Mouse (Mus musculus) erythroblast, adult 5-6 weeks (primary cell): Measurements from ENCODE around the gene Tent4b. TPM values are rescaled to one million over a fixed set of nuclear protein-coding genes. Genes with fewer than 3 reads are reported as not detected.
A peak's percentile ranks its signal among the peaks of the same experiment; 100 is the strongest.

Experiments
- ATAC-seq: replicated peaks from 2 replicates; pipeline ENCODE4 v1.8.0; 2016; ENCODE audit warnings: moderate number of reproducible peaks, mild to moderate bottlenecking, moderate TSS enrichment, inconsistent platforms; ENCODE audit not compliant: poor library complexity, low FRiP score, severe bottlenecking
- total RNA-seq, 2 experiments: library from RNA; stranded (forward) in 1 of 2; stranded (reverse) in 1 of 2; fragments of 150-400 nt in 1 of 2; fragments of 200-764, 138-1000 nt in 1 of 2; gene quantifications; 2 replicates each; pipeline versions ENCODE4 v1.2.3 to v1.2.4; 2015 to 2017; ENCODE audit warnings: low replicate concordance in 2 of 2

Gene Tent4b
- total RNA-seq, 2 experiments from 2014 or later: 12.3 to 15.5 TPM

DNA sequence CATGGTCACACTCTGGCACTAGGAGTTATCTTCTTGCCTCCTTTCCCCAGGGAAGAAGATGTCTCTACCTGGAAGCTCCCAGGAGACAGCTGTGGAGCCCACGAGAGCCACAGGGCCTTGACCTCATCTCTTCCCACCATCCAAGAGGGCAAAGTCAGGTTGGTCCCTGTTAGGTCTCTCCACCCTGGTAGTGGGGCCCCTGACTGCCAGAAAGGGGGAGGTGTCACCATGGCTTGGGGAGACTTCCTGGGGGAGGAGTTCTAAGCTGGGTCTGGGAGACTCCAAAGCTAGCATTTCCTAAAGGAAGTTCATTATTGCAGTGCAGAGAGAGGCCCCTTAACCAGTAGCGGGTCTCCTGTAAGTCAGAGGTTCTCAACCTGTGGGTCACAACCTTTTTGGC is 96.0 kb downstream of the Tent4b start:
- ATAC-seq: no peak

DNA sequence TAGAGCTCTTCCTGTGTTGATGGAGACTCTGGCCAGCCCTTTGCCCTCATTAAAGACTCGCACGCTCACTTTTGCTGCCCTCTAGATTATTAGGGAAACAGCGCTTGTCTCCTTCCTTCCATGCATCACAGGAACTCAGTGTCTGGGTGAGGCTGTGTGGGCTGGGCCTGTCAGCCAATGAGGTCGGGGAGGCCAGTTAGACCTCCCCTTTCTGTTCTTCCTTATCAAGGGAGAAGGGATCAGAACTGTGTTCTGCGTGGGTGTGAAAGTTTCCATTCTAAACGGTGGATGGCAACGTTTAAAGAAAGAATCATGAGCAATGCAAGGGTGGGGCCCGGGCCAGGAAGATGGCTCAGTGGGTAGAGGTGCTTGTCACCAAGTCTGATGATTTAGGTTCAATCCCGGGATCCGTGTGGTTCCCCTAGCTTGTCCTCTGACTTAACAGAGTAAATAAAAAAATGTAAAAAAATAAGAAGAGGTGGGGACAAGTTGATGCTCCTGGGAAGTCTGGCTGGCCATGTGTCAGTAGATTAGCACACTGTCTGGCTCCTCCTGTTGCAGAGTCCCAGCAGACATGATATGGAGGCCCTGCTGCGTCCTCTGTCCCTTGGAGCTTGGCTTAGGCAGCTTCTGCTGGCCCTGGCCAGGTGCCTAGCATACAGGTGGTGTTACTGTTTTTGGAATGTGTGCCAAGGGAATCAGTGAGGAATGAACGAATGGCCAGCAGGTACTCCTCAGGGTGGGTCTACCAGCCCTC is 99.1 kb downstream of the Tent4b start:
- peak; percentile 54 for ATAC-seq

DNA sequence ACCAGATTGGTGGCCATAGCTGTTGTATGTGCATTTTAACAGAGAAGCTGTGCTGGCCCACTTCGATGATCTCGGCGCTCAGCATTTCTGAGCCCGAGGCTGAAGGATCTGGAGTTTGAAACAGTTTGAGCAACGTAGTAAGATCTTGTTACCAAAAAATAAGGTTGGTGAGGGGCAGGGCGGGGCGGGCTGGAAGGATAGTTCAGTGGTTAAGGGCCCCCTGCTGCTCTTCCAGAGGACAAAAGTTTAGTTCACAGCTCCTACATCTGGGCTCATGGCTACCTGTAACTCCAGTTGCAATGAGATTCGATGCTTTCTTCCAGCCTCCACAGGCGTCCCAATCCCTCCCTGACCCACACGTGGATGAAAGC is 99.7 kb downstream of the Tent4b start:
- no peak for ATAC-seq

DNA sequence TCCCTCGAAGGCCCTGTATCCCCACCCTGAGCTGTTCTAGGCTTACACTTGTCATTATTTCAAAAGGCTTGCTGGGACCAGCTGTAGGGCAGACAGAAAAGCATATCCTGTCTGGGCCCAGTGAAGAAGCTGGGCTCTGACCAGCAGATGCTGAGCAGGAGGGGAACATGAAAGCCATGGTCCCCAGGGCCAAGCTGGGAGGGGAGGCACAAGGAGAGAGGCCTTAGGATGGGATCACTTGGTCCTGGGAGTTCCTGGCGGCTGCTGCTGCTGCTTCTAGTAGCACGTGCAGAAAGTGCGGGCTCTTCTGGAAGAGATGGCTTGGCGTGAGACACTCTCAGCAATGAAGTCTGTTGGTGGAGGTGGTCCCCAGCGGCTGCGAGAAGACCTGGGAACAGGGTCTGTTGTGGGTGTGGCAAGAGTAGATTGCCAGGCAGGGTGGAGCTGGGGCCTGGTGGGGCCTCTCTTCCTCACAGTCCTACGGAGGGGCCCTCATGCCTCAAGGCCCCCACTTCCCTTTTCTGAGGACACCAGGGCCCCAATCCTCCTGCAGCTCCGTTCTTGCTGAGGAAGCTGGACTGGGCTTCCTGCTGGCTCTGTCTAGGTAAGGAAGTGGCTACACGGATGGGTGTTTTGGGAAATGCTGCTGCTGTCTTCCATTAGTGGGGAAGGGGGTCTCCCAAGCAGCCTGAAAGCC is 101.0 kb downstream of the Tent4b start:
- peak; percentile 31; the same call in 1 of the 2 replicates for ATAC-seq

DNA sequence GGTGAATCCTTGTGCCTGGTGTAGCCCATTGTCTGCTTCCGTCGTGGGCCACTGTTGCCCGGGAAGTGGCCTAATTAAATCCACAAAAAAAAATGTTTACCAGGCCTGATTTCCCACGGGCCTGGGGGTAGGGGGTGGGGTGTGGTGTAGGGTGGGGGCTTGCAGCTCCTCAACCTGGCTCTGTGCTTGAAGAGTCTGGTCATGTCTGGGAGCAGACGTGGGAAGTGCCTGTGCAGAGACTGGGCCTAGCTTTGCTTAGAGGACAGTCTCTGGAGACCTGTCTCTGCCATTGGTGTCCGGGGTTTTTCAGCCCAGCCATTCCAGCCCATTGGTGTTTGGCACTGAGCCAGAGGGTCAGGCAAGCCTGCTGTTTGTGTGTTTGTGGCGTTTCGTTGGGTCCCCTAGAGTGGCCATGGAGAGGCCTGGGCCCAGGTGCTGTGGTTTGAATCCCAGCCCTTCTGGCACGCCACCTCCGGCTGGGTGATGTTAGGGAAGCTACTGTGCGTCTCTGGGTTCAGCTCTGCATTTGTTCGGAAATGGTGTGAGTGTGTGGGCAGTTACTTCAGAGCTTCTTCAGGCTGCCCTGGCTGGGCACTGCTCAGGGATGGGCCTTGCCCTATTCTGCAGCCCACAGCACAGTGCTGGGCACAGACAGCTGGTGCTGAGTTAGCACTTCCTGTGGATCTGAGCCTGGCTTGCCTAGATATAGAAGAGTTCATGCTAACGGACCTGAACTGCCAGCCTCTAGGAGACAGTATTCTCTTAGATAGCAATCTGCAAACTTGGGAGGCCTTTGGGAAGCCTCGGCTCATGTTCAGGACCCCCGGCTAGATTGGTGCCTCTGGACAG is 102.8 kb downstream of the Tent4b start:
- no peak for ATAC-seq

DNA sequence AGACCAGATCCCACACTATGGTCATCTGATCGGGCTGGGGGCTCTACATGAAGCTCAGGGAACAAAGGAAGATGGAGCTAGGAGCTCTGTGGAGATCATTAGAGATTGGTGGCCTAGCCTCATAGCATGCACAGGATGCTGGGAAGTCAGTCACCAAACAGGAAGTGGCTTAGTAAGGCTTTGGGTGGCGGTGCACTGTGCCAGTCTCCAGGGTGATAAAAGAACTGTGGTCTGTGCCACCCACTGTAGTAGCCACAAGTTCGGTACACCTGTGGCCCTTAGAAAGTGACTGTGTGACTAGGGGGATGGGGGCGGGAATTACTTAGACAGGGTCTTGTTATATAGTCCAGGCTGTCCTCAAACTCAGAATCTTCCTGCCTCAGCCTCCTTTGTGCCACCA is 106.8 kb downstream of the Tent4b start:
- ATAC-seq: no peak

DNA sequence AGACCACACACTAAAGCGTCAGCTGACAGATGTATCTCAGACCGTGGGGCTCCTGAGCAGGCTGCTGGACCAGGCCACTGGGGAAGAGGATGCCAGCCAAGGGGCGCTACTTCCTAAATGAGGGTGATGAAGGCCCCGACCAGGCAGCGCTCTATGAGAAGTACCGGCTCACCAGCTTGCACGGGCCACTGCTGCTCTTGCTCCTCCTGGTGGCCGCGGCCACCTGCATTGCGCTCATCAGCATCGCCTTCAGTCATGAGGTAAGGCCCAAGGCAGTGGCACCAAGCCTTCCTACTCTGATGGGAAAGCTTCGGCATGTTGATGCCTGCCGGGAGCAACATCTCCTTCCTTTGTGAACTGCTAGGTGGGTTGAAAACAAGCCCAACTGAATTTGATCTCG is 107.5 kb downstream of the Tent4b start:
- ATAC-seq: no peak

DNA sequence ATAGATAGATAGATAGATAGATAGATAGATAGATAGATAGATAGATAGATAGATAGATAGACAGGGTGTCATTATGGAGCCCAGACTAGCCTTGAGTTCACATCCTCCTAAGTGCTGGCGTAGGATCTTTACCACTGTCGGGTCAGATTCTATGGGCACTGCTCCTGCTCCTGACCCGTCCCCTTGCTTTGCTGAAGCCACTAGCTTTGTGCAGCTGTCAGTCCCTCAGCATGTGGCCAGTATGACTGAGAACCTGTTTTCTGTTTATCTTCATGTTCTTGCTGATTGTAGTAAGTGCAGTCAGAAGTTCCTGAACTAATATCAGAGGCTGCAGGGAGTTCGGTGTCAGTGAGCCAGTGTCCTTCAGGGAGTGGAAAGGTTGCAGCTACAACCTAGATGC is 108.7 kb downstream of the Tent4b start:
- no peak for ATAC-seq

Other genes starting within 250 kb of the Tent4b start
- gene Zfp423, start 239.6 kb upstream of the Tent4b start, total RNA-seq (2015; ENCODE audit: low replicate concordance): not detected in 2 replicates
- gene Zfp423, start 239.6 kb upstream of the Tent4b start, total RNA-seq (2017; ENCODE audit: low replicate concordance): 3.2 TPM in 1 of 2 replicates, not detected in the other
- gene Cnep1r1, start 80.4 kb upstream of the Tent4b start, total RNA-seq (2015; ENCODE audit: low replicate concordance): 64.9 and 90.3 TPM in 2 replicates
- gene Cnep1r1, start 80.4 kb upstream of the Tent4b start, total RNA-seq (2017; ENCODE audit: low replicate concordance): 23.6 and 34.2 TPM in 2 replicates
- 5.0 and 7.3 TPM in 2 replicates for gene Heatr3, start 61.4 kb upstream of the Tent4b start, total RNA-seq (2015; ENCODE audit: low replicate concordance)
- gene Heatr3, start 61.4 kb upstream of the Tent4b start, total RNA-seq (2017; ENCODE audit: low replicate concordance): 4.3 and 12.0 TPM in 2 replicates
- gene Adcy7, start 73.2 kb downstream of the Tent4b start, total RNA-seq (2015; ENCODE audit: low replicate concordance): 6.1 and 11.3 TPM in 2 replicates
- gene Adcy7, start 73.2 kb downstream of the Tent4b start, total RNA-seq (2017; ENCODE audit: low replicate concordance): 8.9 and 13.0 TPM in 2 replicates
- 22.5 and 49.5 TPM in 2 replicates for gene Brd7, start 163.0 kb downstream of the Tent4b start, total RNA-seq (2015; ENCODE audit: low replicate concordance)
- 11.8 and 28.7 TPM in 2 replicates for gene Brd7, start 163.0 kb downstream of the Tent4b start, total RNA-seq (2017; ENCODE audit: low replicate concordance)